Mouse (Mus musculus) forebrain, embryonic 10.5 days (tissue): ENCODE measurements around the gene Tmem223. TPM values are rescaled to one million over a fixed set of nuclear protein-coding genes. Genes with fewer than 3 reads are reported as not detected.

Experiments
- DNase-seq: peaks from one replicate; pipeline ENCODE4 v3.0.0-alpha.2; 2017; ENCODE audit warnings: low spot score; ENCODE audit errors: extremely low spot score
- H3K27ac ChIP-seq: fragments of 300-500 bp; sonication (generic); 2 replicates; pipeline ENCODE4 v1.5.1; 2016; ENCODE audit warnings: mild to moderate bottlenecking
- H3K27me3 ChIP-seq: fragments of 300-500 bp; sonication (generic); 2 replicates; pipeline ENCODE4 v1.6.1; 2016; ENCODE audit warnings: mild to moderate bottlenecking; ENCODE audit not compliant: poor library complexity, severe bottlenecking
- H3K36me3 ChIP-seq: fragments of 300-500 bp; sonication (generic); replicated peaks from 2 replicates; pipeline ENCODE4 v1.6.1; 2016; ENCODE audit warnings: mild to moderate bottlenecking, moderate library complexity
- H3K4me1 ChIP-seq: fragments of 300-500 bp; sonication (generic); 2 replicates; pipeline ENCODE4 v1.6.1; 2016
- H3K4me3 ChIP-seq: fragments of 300-500 bp; sonication (generic); 2 replicates; pipeline ENCODE4 v1.5.1; 2016; ENCODE audit warnings: mild to moderate bottlenecking, moderate library complexity
- H3K9me3 ChIP-seq: fragments of 300-500 bp; sonication (generic); 2 replicates; pipeline ENCODE4 v1.6.1; 2016; ENCODE audit warnings: mild to moderate bottlenecking, moderate library complexity
- whole genome bisulfite sequencing: fragments of 180-500 bp; shearing (Covaris S2); methylation state at CpG from one replicate; pipeline ENCODE4 v1.1.7; 2016; 5-methylcytosine and 5-hydroxymethylcytosine counted together
- microRNA-seq: library from miRNA; unstranded; fragments of <30 nt; microRNA quantifications from one replicate; pipeline ENCODE4, GENCODE M21; 2017
- polyA plus RNA-seq: library from polyadenylated mRNA; unstranded; fragments of >200 nt; fragmentation: Nextera tagmentation; extraction: Ambion mirVana; gene quantifications from 2 replicates; pipeline ENCODE4 v1.2.1, GENCODE M21; 2016

The Tmem223 gene
- polyA plus RNA-seq, 1 experiment from 2014 or later: 170 TPM

DNA sequence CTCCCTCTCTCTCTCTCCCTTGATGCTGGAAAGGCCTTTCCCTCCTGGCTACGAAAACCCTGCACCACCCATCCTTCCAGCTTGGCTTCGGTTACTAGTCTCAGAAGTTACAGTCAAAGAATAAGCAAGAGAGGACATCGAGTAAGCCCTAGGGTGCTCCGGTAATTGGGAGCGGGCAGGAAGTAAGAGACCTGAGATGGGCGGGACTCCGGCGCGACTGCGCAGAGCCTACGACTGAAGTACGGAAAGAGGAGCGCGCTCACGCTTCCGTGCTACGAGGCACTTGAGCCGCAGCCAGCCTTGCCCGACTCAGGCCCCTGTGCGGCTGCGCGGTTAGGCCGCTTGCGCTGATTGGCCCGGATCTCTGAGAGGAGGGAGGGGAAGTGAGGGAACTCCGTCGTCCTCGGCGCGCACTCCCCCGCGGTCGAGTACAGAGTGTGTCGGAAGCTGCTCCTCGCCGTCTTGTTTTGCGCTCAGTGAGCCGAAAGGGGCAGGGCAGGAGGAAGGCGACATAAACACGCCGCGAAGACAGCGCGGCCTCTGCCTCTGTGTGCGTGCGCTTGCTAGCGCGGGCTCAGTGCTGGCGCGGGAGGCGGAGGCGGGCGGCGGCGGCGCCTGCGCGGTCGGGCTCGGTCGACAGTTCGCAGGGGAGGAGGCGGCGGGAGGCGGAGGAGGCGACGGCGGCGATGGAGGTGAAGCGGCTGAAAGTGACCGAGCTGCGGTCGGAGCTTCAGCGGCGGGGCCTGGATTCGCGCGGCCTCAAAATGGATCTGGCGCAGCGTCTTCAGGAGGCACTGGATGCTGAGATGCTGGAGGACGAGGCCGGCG, 49.0 kb downstream of the Tmem223 start, which contains the start of gene Hnrnpul2:
TSS of gene Hnrnpul2 (plus strand) at position 415 of the 828 bp plus-strand sequence.
- peak within 1 kb of the TSS; percentile 81 for H3K4me3 ChIP-seq

DNA sequence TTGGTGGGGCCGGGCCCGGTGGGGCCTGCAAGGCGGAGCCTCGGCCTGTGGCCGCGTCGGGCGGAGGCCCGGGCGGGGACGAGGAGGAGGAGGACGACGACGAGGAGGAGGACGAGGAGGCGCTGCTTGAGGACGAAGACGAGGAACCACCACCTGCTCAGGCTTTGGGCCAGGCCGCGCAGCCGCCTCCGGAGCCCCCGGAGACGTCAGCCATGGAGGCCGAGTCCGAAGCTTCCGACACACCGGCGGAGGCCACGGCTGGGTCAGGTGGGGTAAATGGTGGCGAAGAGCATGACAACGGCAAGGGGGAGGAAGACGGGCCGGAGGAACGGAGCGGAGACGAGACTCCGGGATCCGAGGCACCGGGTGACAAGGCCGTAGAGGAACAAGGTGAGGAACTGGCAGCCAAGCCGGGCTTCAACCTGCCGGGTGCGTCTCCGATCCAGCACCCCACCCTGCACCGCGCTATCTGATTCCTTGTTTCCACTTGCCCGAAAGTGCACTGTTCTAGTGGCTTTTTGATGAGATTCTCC, 49.7 kb downstream of the Tmem223 start:
- H3K36me3 ChIP-seq: peaks cover 53% of the 10 kb centered on the region
- WGBS: under 1% methylated on average over 48 of the region's 48 CpGs
- H3K9me3 ChIP-seq: no peaks in the 10 kb centered on the region
- no peak for DNase-seq
- peak overlapping the region; percentile 97 for H3K27ac ChIP-seq
- H3K27me3 ChIP-seq: no peaks in the 10 kb centered on the region
- H3K4me3 ChIP-seq: peak overlapping the region; percentile 81
- H3K4me1 ChIP-seq: peaks cover 48% of the 10 kb centered on the region

More for the DNA sequence above, 49.0 kb downstream of the Tmem223 start, which contains the start of gene Hnrnpul2:
- WGBS: under 1% methylated on average over 83 of the region's 83 CpGs
- H3K9me3 ChIP-seq: no peaks in the 10 kb centered on the region
- H3K36me3 ChIP-seq: peaks cover 53% of the 10 kb centered on the region
- H3K27ac ChIP-seq: peak within 1 kb of the TSS; percentile 97
- H3K4me1 ChIP-seq: peaks cover 52% of the 10 kb centered on the region
- peak; percentile 97 for DNase-seq
- H3K27me3 ChIP-seq: no peaks in the 10 kb centered on the region

DNA sequence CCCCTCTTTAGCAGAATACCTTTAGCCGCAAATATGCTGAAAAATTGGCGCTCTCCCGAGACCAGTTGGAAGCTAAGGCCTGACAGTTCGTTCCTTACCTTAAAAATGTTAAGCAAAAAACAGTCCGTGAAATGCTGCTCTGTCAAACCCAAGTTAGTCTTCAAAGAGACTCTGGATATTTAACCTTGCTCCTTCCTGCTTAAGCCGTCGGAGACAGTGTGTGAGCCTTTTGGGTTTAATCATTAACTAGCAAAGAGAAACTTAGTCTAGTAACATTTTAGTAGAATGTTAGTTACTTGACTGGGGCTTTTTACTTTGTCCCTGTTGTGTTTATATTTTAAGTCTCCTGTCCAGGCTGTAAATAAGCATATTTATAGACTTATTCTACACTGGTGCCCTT, 50.4 kb downstream of the Tmem223 start:
- 3% methylated on average over 7 of the region's 7 CpGs for WGBS
- H3K27me3 ChIP-seq: no peaks in the 10 kb centered on the region
- no peaks in the 10 kb centered on the region for H3K9me3 ChIP-seq
- H3K36me3 ChIP-seq: peaks cover 53% of the 10 kb centered on the region
- peak overlapping the region; percentile 97 for H3K27ac ChIP-seq
- H3K4me3 ChIP-seq: peak overlapping the region; percentile 81
- DNase-seq: no peak
- peaks cover 43% of the 10 kb centered on the region for H3K4me1 ChIP-seq

Small RNAs within 50 kb of the gene (microRNA-seq; reads per million reads assigned to microRNA genes)
- gene Mir6992: not detected

Other genes starting within 250 kb of the Tmem223 start
- gene Slc22a8, start 179.7 kb upstream of the Tmem223 start, polyA plus RNA-seq: 0.06 TPM in 1 of 2 replicates, not detected in the other
- 0.06 TPM in 1 of 2 replicates, not detected in the other for gene Slc22a6, start 153.0 kb upstream of the Tmem223 start, polyA plus RNA-seq
- gene Chrm1, start 107.2 kb upstream of the Tmem223 start, polyA plus RNA-seq: not detected in 2 replicates
- 136 and 149 TPM in 2 replicates for gene Slc3a2, start 47.6 kb upstream of the Tmem223 start, polyA plus RNA-seq
- 120 and 126 TPM in 2 replicates for gene Wdr74, start 35.2 kb upstream of the Tmem223 start, polyA plus RNA-seq
- gene 1700092M07Rik, start 30.3 kb upstream of the Tmem223 start, polyA plus RNA-seq: 3.4 and 3.7 TPM in 2 replicates
- 86.8 and 87.8 TPM in 2 replicates for gene Stx5a, start 29.6 kb upstream of the Tmem223 start, polyA plus RNA-seq
- 254 and 275 TPM in 2 replicates for gene Nxf1, start 13.9 kb upstream of the Tmem223 start, polyA plus RNA-seq
- 47.4 and 49.5 TPM in 2 replicates for gene Tmem179b, start 3.5 kb downstream of the Tmem223 start, polyA plus RNA-seq
- gene Taf6l, start 15.4 kb downstream of the Tmem223 start, polyA plus RNA-seq: 48.6 and 49.4 TPM in 2 replicates
- 173 and 180 TPM in 2 replicates for gene Polr2g, start 27.6 kb downstream of the Tmem223 start, polyA plus RNA-seq
- gene Zbtb3, start 31.6 kb downstream of the Tmem223 start, polyA plus RNA-seq: 6.6 and 6.8 TPM in 2 replicates
- gene Ttc9c, start 48.3 kb downstream of the Tmem223 start, polyA plus RNA-seq: 82.5 and 85.5 TPM in 2 replicates
- gene Hnrnpul2, start 49.0 kb downstream of the Tmem223 start, polyA plus RNA-seq: 4.9 and 5.4 TPM in 2 replicates
- not detected in 2 replicates for gene AC129217.1, start 58.8 kb downstream of the Tmem223 start, polyA plus RNA-seq
- 47.0 and 48.0 TPM in 2 replicates for gene Bscl2, start 66.5 kb downstream of the Tmem223 start, polyA plus RNA-seq
- 27.8 and 31.7 TPM in 2 replicates for gene Gng3, start 68.2 kb downstream of the Tmem223 start, polyA plus RNA-seq
- gene Lrrn4cl, start 79.8 kb downstream of the Tmem223 start, polyA plus RNA-seq: 0.36 and 0.99 TPM in 2 replicates
- 208 and 212 TPM in 2 replicates for gene Ubxn1, start 100.5 kb downstream of the Tmem223 start, polyA plus RNA-seq
- 53.2 and 55.5 TPM in 2 replicates for gene Uqcc3, start 109.9 kb downstream of the Tmem223 start, polyA plus RNA-seq
- gene Lbhd1, start 112.7 kb downstream of the Tmem223 start, polyA plus RNA-seq: 125 and 130 TPM in 2 replicates
- gene Gm49403, start 112.9 kb downstream of the Tmem223 start, polyA plus RNA-seq: not detected in 2 replicates
- 178 and 183 TPM in 2 replicates for gene 1810009A15Rik, start 117.9 kb downstream of the Tmem223 start, polyA plus RNA-seq
- gene Gm49416, start 117.9 kb downstream of the Tmem223 start, polyA plus RNA-seq: 0.20 and 0.37 TPM in 2 replicates
- 59.9 and 61.4 TPM in 2 replicates for gene Ints5, start 122.0 kb downstream of the Tmem223 start, polyA plus RNA-seq
- 118 and 121 TPM in 2 replicates for gene Ganab, start 127.1 kb downstream of the Tmem223 start, polyA plus RNA-seq
- gene B3gat3, start 149.4 kb downstream of the Tmem223 start, polyA plus RNA-seq: 49.6 and 52.2 TPM in 2 replicates
- 3.7 and 3.9 TPM in 2 replicates for gene Rom1, start 158.4 kb downstream of the Tmem223 start, polyA plus RNA-seq
- gene Eml3, start 158.6 kb downstream of the Tmem223 start, polyA plus RNA-seq: 24.0 and 25.7 TPM in 2 replicates
- 202 and 206 TPM in 2 replicates for gene Mta2, start 170.9 kb downstream of the Tmem223 start, polyA plus RNA-seq
- 40.2 and 49.1 TPM in 2 replicates for gene Tut1, start 182.9 kb downstream of the Tmem223 start, polyA plus RNA-seq
- gene Eef1g, start 196.0 kb downstream of the Tmem223 start, polyA plus RNA-seq: 559 and 563 TPM in 2 replicates
- gene Ahnak, start 218.3 kb downstream of the Tmem223 start, polyA plus RNA-seq: 6.5 and 7.1 TPM in 2 replicates